Mouse (Mus musculus): ENCODE data around the gene Gm20517. TPM values are rescaled to one million over a fixed set of nuclear protein-coding genes. Genes with fewer than 3 reads are reported as not detected.

The Gm20517 gene
- polyA plus RNA-seq, 1 experiment from 2014 or later: 0.81 TPM

- Histone ChIP-seq H3K27me3 (peaks cover 19% of the 10 kb centered on the region; the same call in 1 of the 2 replicates), H3K9me3 (replicated peaks) (no peaks in the 10 kb centered on the region), H3K4me3 (replicated peaks) (no peak overlapping the region), H3K9ac (no peak overlapping the region), H3K4me2 (no peak overlapping the region), H3K27ac (no peak overlapping the region), H3K36me3 (no peaks in the 10 kb centered on the region; the same call in 1 of the 2 replicates), H3K4me1 (peaks cover 22% of the 10 kb centered on the region)
- 78% methylated on average over 4 of the region's 4 CpGs for WGBS
- ATAC-seq (replicated peaks; ENCODE audit: low FRiP score): no peak
Measured at GRCm38 (mm10) chr17:47669166-47669565, 57.8 kb downstream of the Gm20517 start.

GRCm38 (mm10) chr17:47671988-47672310, 60.6 kb downstream of the Gm20517 start:
- WGBS: 14% methylated on average over 14 of the region's 14 CpGs
- Histone ChIP-seq H3K36me3 (peaks cover 13% of the 10 kb centered on the region), H3K9me3 (replicated peaks) (no peaks in the 10 kb centered on the region), H3K9ac (peak overlapping the region; percentile 40), H3K27me3 (peaks cover 19% of the 10 kb centered on the region; the same call in 1 of the 2 replicates), H3K4me3 (replicated peaks) (peak overlapping the region; percentile 47), H3K27ac (peak overlapping the region; percentile 59; the same call in 1 of the 2 replicates), H3K4me1 (peaks cover 23% of the 10 kb centered on the region), H3K4me2 (peak overlapping the region; percentile 81)
- ATAC-seq (replicated peaks; ENCODE audit: low FRiP score): peak; percentile 38

GRCm38 (mm10) chr17:47672311-47673111, 61.1 kb downstream of the Gm20517 start:
- peaks cover 23% of the 10 kb centered on the region for H3K4me1 ChIP-seq
- H3K36me3 ChIP-seq: peaks cover 18% of the 10 kb centered on the region
- peak overlapping the region; percentile 47 for H3K4me3 ChIP-seq (replicated peaks)
- peaks cover 19% of the 10 kb centered on the region; the same call in 1 of the 2 replicates for H3K27me3 ChIP-seq
- peak overlapping the region; percentile 81 for H3K4me2 ChIP-seq
- H3K27ac ChIP-seq: peak overlapping the region; percentile 59
- H3K9me3 ChIP-seq (replicated peaks): no peaks in the 10 kb centered on the region
- ATAC-seq (replicated peaks; ENCODE audit: low FRiP score): peak; percentile 87
- 4% methylated on average over 68 of the region's 68 CpGs for WGBS
- H3K9ac ChIP-seq: peak overlapping the region; percentile 40

GRCm38 (mm10) chr17:47676581-47676980, 65.2 kb downstream of the Gm20517 start:
- peaks cover 26% of the 10 kb centered on the region for H3K4me1 ChIP-seq
- H3K9me3 ChIP-seq (replicated peaks): no peaks in the 10 kb centered on the region
- 21% methylated on average over 9 of the region's 9 CpGs for whole genome bisulfite sequencing
- no peak overlapping the region for H3K9ac ChIP-seq
- ATAC-seq (replicated peaks; ENCODE audit: low FRiP score): no peak
- H3K36me3 ChIP-seq: peaks cover 44% of the 10 kb centered on the region
- H3K27ac ChIP-seq: no peak overlapping the region
- H3K27me3 ChIP-seq: peaks cover 10% of the 10 kb centered on the region; the same call in 1 of the 2 replicates
- H3K4me3 ChIP-seq (replicated peaks): no peak overlapping the region
- no peak overlapping the region for H3K4me2 ChIP-seq

- Histone ChIP-seq H3K27me3 (peaks cover 2% of the 10 kb centered on the region; the same call in 1 of the 2 replicates), H3K4me1 (peaks cover 12% of the 10 kb centered on the region), H3K9ac (no peak overlapping the region), H3K27ac (peak overlapping the region; percentile 69; the same call in 1 of the 2 replicates), H3K36me3 (peaks cover 60% of the 10 kb centered on the region), H3K9me3 (replicated peaks) (no peaks in the 10 kb centered on the region), H3K4me2 (peak overlapping the region; percentile 6; the same call in 1 of the 2 replicates), H3K4me3 (replicated peaks) (no peak overlapping the region)
- WGBS: 78% methylated on average over 5 of the region's 5 CpGs
- ATAC-seq (replicated peaks; ENCODE audit: low FRiP score): 0 out of 2 replicates have a peak, but pooled peaks have one; percentile 55
Measured at GRCm38 (mm10) chr17:47678238-47678637, 66.8 kb downstream of the Gm20517 start.

- peaks cover 65% of the 10 kb centered on the region for H3K36me3 ChIP-seq
- H3K4me3 ChIP-seq (replicated peaks): no peak overlapping the region
- no peak for ATAC-seq (replicated peaks; ENCODE audit: low FRiP score)
- H3K9ac ChIP-seq: no peak overlapping the region
- H3K27me3 ChIP-seq: no peaks in the 10 kb centered on the region
- H3K9me3 ChIP-seq (replicated peaks): no peaks in the 10 kb centered on the region
- H3K27ac ChIP-seq: peak overlapping the region; percentile 69; the same call in 1 of the 2 replicates
- peak overlapping the region; percentile 6; the same call in 1 of the 2 replicates for H3K4me2 ChIP-seq
- 77% methylated on average over 5 of the region's 5 CpGs for WGBS
- 0 out of 2 replicates have a peak, but pooled peaks cover 7% of the 10 kb centered on the region for H3K4me1 ChIP-seq
Measured at GRCm38 (mm10) chr17:47678702-47679101, 67.3 kb downstream of the Gm20517 start.

GRCm38 (mm10) chr17:47682836-47683235, 71.4 kb downstream of the Gm20517 start:
- Histone ChIP-seq H3K9ac (no peak overlapping the region), H3K27ac (no peak overlapping the region), H3K4me2 (no peak overlapping the region), H3K27me3 (no peaks in the 10 kb centered on the region), H3K9me3 (replicated peaks) (no peaks in the 10 kb centered on the region), H3K4me1 (peaks cover 12% of the 10 kb centered on the region), H3K36me3 (peaks cover 68% of the 10 kb centered on the region), H3K4me3 (replicated peaks) (no peak overlapping the region)
- ATAC-seq (replicated peaks; ENCODE audit: low FRiP score): no peak
- 75% methylated on average over 4 of the region's 4 CpGs for WGBS

GRCm38 (mm10) chr17:47687409-47688343, 76.3 kb downstream of the Gm20517 start:
- Histone ChIP-seq H3K4me2 (peak overlapping the region; percentile 97), H3K27me3 (no peaks in the 10 kb centered on the region), H3K27ac (peak overlapping the region; percentile 87), H3K9ac (peak overlapping the region; percentile 83), H3K4me3 (replicated peaks) (peak overlapping the region; percentile 87), H3K36me3 (peaks cover 34% of the 10 kb centered on the region), H3K9me3 (replicated peaks) (no peaks in the 10 kb centered on the region), H3K4me1 (peaks cover 28% of the 10 kb centered on the region)
- WGBS: 1% methylated on average over 70 of the region's 70 CpGs
- peak; percentile 90 for ATAC-seq (replicated peaks; ENCODE audit: low FRiP score)

GRCm38 (mm10) chr17:47688344-47688607, 76.9 kb downstream of the Gm20517 start, which contains the start of gene Tomm6:
Tomm6 (minus strand) TSS chr17:47688386.
- peaks cover 5% of the 10 kb centered on the region; the same call in 1 of the 2 replicates for H3K27me3 ChIP-seq
- H3K4me3 ChIP-seq (replicated peaks): peak within 1 kb of the TSS; percentile 87
- peak within 1 kb of the TSS; percentile 97 for H3K4me2 ChIP-seq
- H3K9ac ChIP-seq: peak within 1 kb of the TSS; percentile 83
- H3K27ac ChIP-seq: peak within 1 kb of the TSS; percentile 87
- WGBS: under 1% methylated on average over 9 of the region's 9 CpGs
- ATAC-seq (replicated peaks; ENCODE audit: low FRiP score): no peak
- H3K36me3 ChIP-seq: peaks cover 28% of the 10 kb centered on the region
- H3K9me3 ChIP-seq (replicated peaks): no peaks in the 10 kb centered on the region
- H3K4me1 ChIP-seq: peaks cover 29% of the 10 kb centered on the region

GRCm38 (mm10) chr17:47688608-47689575, 77.5 kb downstream of the Gm20517 start, which contains the start of gene Frs3:
Frs3 (plus strand) TSS chr17:47689030.
- under 1% methylated on average over 58 of the region's 58 CpGs for WGBS
- H3K36me3 ChIP-seq: peaks cover 22% of the 10 kb centered on the region
- peaks cover 10% of the 10 kb centered on the region; the same call in 1 of the 2 replicates for H3K27me3 ChIP-seq
- H3K4me1 ChIP-seq: peaks cover 35% of the 10 kb centered on the region
- H3K27ac ChIP-seq: peak within 1 kb of the TSS; percentile 87
- peak within 1 kb of the TSS; percentile 97 for H3K4me2 ChIP-seq
- H3K9me3 ChIP-seq (replicated peaks): no peaks in the 10 kb centered on the region
- peak within 1 kb of the TSS; percentile 87 for H3K4me3 ChIP-seq (replicated peaks)
- H3K9ac ChIP-seq: peak within 1 kb of the TSS; percentile 83
- peak; percentile 66 for ATAC-seq (replicated peaks; ENCODE audit: low FRiP score)

- peak overlapping the region; percentile 87 for H3K4me3 ChIP-seq (replicated peaks)
- no peak overlapping the region for H3K27ac ChIP-seq
- H3K27me3 ChIP-seq: peaks cover 10% of the 10 kb centered on the region; the same call in 1 of the 2 replicates
- no peak for ATAC-seq (replicated peaks; ENCODE audit: low FRiP score)
- no peaks in the 10 kb centered on the region for H3K9me3 ChIP-seq (replicated peaks)
- peaks cover 12% of the 10 kb centered on the region for H3K36me3 ChIP-seq
- peak overlapping the region; percentile 97; the same call in 1 of the 2 replicates for H3K4me2 ChIP-seq
- WGBS: 77% methylated on average over 8 of the region's 8 CpGs
- H3K9ac ChIP-seq: no peak overlapping the region
- H3K4me1 ChIP-seq: peaks cover 42% of the 10 kb centered on the region
Measured at GRCm38 (mm10) chr17:47689894-47690293, 78.5 kb downstream of the Gm20517 start.

All from kidney, embryonic 15.5 days (tissue).